Mouse (Mus musculus) forebrain, embryonic 14.5 days (tissue): ENCODE data around the gene Xpot. TPM values are rescaled to one million over a fixed set of nuclear protein-coding genes. Genes with fewer than 3 reads are reported as not detected.

Experiments
- ATAC-seq: fragments of 200-750 bp; cut with Nextera tagmentation; 2 replicates; pipeline ENCODE4 v1.8.0; 2017; ENCODE audit warnings: mild to moderate bottlenecking, moderate library complexity
- DNase-seq: peaks from one replicate; pipeline ENCODE4 v3.0.0-alpha.2; 2015; ENCODE audit warnings: low spot score
- H3K27ac ChIP-seq: fragments of 300-500 bp; sonication (generic); 2 replicates; pipeline ENCODE4 v1.5.1; 2014; ENCODE audit warnings: low read depth, mild to moderate bottlenecking, control low read depth, low read length, moderate library complexity
- H3K27me3 ChIP-seq: fragments of 300-500 bp; sonication (generic); replicated peaks from 2 replicates; pipeline ENCODE4 v1.6.1; 2014; ENCODE audit warnings: low read length, control low read depth, mixed read lengths; ENCODE audit not compliant: control insufficient read depth, insufficient read depth
- H3K36me3 ChIP-seq: fragments of 300-500 bp; sonication (generic); 2 replicates; pipeline ENCODE4 v1.6.1; 2014; ENCODE audit warnings: low read length, control low read depth; ENCODE audit not compliant: control insufficient read depth, insufficient read depth
- H3K4me1 ChIP-seq: fragments of 300-500 bp; sonication (generic); 2 replicates; pipeline ENCODE4 v1.6.1; 2014; ENCODE audit warnings: antibody characterized with exemption, low read length, control low read depth; ENCODE audit not compliant: control insufficient read depth, insufficient read depth
- H3K4me2 ChIP-seq: fragments of 300-500 bp; sonication (generic); 2 replicates; pipeline ENCODE4 v1.6.1; 2014; ENCODE audit warnings: mild to moderate bottlenecking, control low read depth, low read length
- H3K4me3 ChIP-seq: fragments of 300-500 bp; sonication (generic); 2 replicates; pipeline ENCODE4 v1.5.1; 2014; ENCODE audit warnings: low read depth, low read length, control low read depth
- H3K9ac ChIP-seq: fragments of 300-500 bp; sonication (generic); 2 replicates; pipeline ENCODE4 v1.6.1; 2014; ENCODE audit warnings: mild to moderate bottlenecking, low read length, control low read depth, moderate library complexity
- H3K9me3 ChIP-seq: fragments of 300-500 bp; sonication (generic); replicated peaks from 2 replicates; pipeline ENCODE4 v1.6.1; 2016; ENCODE audit warnings: low read length, control low read depth, mixed read lengths; ENCODE audit not compliant: control insufficient read depth
- WGBS: fragments of 180-500 bp; shearing (Covaris S2); extraction: QIAGEN DNeasy Blood & Tissue Kit; methylation state at CpG from one replicate; pipeline ENCODE4 v1.1.7; 2014; 5-methylcytosine and 5-hydroxymethylcytosine counted together
- polyA plus RNA-seq: library from polyadenylated mRNA; unstranded; fragments of >200 nt; fragmentation: Nextera tagmentation; extraction: Ambion mirVana; gene quantifications from 2 replicates; pipeline ENCODE4 v1.2.1, GENCODE M21; 2014

Xpot gene
- polyA plus RNA-seq, 1 experiment from 2014 or later = 29.5 TPM

GRCm38 (mm10) chr10:121576372-121576771, 49.8 kb downstream of the Xpot start:
- Histone ChIP-seq H3K27me3 (no peaks in the 10 kb centered on the region), H3K27ac (no peak overlapping the region), H3K9ac (no peak overlapping the region), H3K4me2 (no peak overlapping the region), H3K36me3 (peaks cover 55% of the 10 kb centered on the region), H3K4me3 (no peak overlapping the region), H3K4me1 (no peaks in the 10 kb centered on the region), H3K9me3 (no peaks in the 10 kb centered on the region)
- DNase-seq (no peak), ATAC-seq (no peak)
- WGBS = 90% methylated on average over 7 of the region's 9 CpGs

- no peak overlapping the region for H3K9ac ChIP-seq
- H3K36me3 ChIP-seq = peaks cover 54% of the 10 kb centered on the region
- 96% methylated on average over 22 of the region's 22 CpGs for WGBS
- H3K4me1 ChIP-seq = peaks cover 9% of the 10 kb centered on the region
- H3K9me3 ChIP-seq = no peaks in the 10 kb centered on the region
- ATAC-seq = no peak
- no peak overlapping the region for H3K4me2 ChIP-seq
- DNase-seq = no peak
- no peak overlapping the region for H3K27ac ChIP-seq
- no peaks in the 10 kb centered on the region for H3K27me3 ChIP-seq
- no peak overlapping the region for H3K4me3 ChIP-seq
Observed at GRCm38 (mm10) chr10:121571511-121572147, 54.5 kb downstream of the Xpot start.

- 98% methylated on average over 3 of the region's 3 CpGs for WGBS
- ATAC-seq = no peak
- H3K4me2 ChIP-seq = no peak overlapping the region
- H3K27me3 ChIP-seq = no peaks in the 10 kb centered on the region
- no peak overlapping the region for H3K9ac ChIP-seq
- no peak overlapping the region for H3K27ac ChIP-seq
- H3K9me3 ChIP-seq = no peaks in the 10 kb centered on the region
- DNase-seq = no peak
- H3K4me1 ChIP-seq = peaks cover 9% of the 10 kb centered on the region
- no peak overlapping the region for H3K4me3 ChIP-seq
- H3K36me3 ChIP-seq = peaks cover 50% of the 10 kb centered on the region
Observed at GRCm38 (mm10) chr10:121571031-121571430, 55.1 kb downstream of the Xpot start.

- Histone ChIP-seq H3K36me3 (peaks cover 49% of the 10 kb centered on the region), H3K4me3 (no peak overlapping the region), H3K27me3 (no peaks in the 10 kb centered on the region), H3K9me3 (no peaks in the 10 kb centered on the region), H3K27ac (peak overlapping the region; percentile 71; the same call in 1 of the 2 replicates), H3K4me1 (peaks cover 9% of the 10 kb centered on the region), H3K4me2 (0 out of 2 replicates have a peak overlapping the region, but pooled peaks have one; percentile 44), H3K9ac (no peak overlapping the region)
- WGBS = 53% methylated on average over 6 of the region's 6 CpGs
- ATAC-seq (0 out of 2 replicates have a peak, but pooled peaks have one; percentile 29), DNase-seq (no peak)
Observed at GRCm38 (mm10) chr10:121569796-121570195, 56.3 kb downstream of the Xpot start.

GRCm38 (mm10) chr10:121569001-121569589, 57.0 kb downstream of the Xpot start:
- Histone ChIP-seq H3K27me3 (no peaks in the 10 kb centered on the region), H3K4me1 (peaks cover 9% of the 10 kb centered on the region), H3K9ac (peak overlapping the region; percentile 45; the same call in 1 of the 2 replicates), H3K9me3 (no peaks in the 10 kb centered on the region), H3K36me3 (peaks cover 48% of the 10 kb centered on the region), H3K4me3 (0 out of 2 replicates have a peak overlapping the region, but pooled peaks have one; percentile 8), H3K4me2 (peak overlapping the region; percentile 44), H3K27ac (peak overlapping the region; percentile 71)
- WGBS = 5% methylated on average over 23 of the region's 23 CpGs
- DNase-seq (peak; percentile 53), ATAC-seq (peak; percentile 82)

GRCm38 (mm10) chr10:121568534-121568933, 57.6 kb downstream of the Xpot start:
- no peak overlapping the region; the same call in 1 of the 2 replicates for H3K9ac ChIP-seq
- no peak overlapping the region for H3K4me3 ChIP-seq

GRCm38 (mm10) chr10:121568026-121568425, 58.1 kb downstream of the Xpot start:
- 94% methylated on average over 10 of the region's 10 CpGs for WGBS
- no peak for ATAC-seq
- no peak overlapping the region for H3K9ac ChIP-seq
- no peak overlapping the region for H3K4me2 ChIP-seq
- H3K36me3 ChIP-seq = peaks cover 57% of the 10 kb centered on the region
- no peak for DNase-seq
- H3K9me3 ChIP-seq = no peaks in the 10 kb centered on the region
- H3K4me1 ChIP-seq = peaks cover 9% of the 10 kb centered on the region
- H3K27ac ChIP-seq = no peak overlapping the region
- H3K27me3 ChIP-seq = no peaks in the 10 kb centered on the region
- no peak overlapping the region for H3K4me3 ChIP-seq

More at GRCm38 (mm10) chr10:121568534-121568933, 57.6 kb downstream of the Xpot start:
- H3K27ac ChIP-seq = no peak overlapping the region
- H3K9me3 ChIP-seq = no peaks in the 10 kb centered on the region
- no peak for ATAC-seq
- 47% methylated on average over 7 of the region's 7 CpGs for WGBS
- H3K4me2 ChIP-seq = peak overlapping the region; percentile 44
- peaks cover 9% of the 10 kb centered on the region for H3K4me1 ChIP-seq
- peaks cover 53% of the 10 kb centered on the region for H3K36me3 ChIP-seq
- H3K27me3 ChIP-seq = no peaks in the 10 kb centered on the region
- DNase-seq = no peak

- Histone ChIP-seq H3K4me1 (peaks cover 8% of the 10 kb centered on the region), H3K27me3 (no peaks in the 10 kb centered on the region), H3K9me3 (no peaks in the 10 kb centered on the region), H3K36me3 (peaks cover 57% of the 10 kb centered on the region), H3K4me3 (no peak overlapping the region), H3K27ac (no peak overlapping the region), H3K9ac (no peak overlapping the region), H3K4me2 (no peak overlapping the region)
- ATAC-seq (no peak), DNase-seq (no peak)
- WGBS = 94% methylated on average over 8 of the region's 8 CpGs
Observed at GRCm38 (mm10) chr10:121564447-121564846, 61.7 kb downstream of the Xpot start.

- Histone ChIP-seq H3K4me1 (no peaks in the 10 kb centered on the region), H3K36me3 (peaks cover 83% of the 10 kb centered on the region), H3K4me2 (no peak overlapping the region), H3K27me3 (no peaks in the 10 kb centered on the region), H3K9me3 (no peaks in the 10 kb centered on the region), H3K9ac (no peak overlapping the region), H3K4me3 (no peak overlapping the region), H3K27ac (no peak overlapping the region)
- no peak for ATAC-seq
- WGBS = 77% methylated on average over 2 of the region's 2 CpGs
- DNase-seq = no peak
Observed at GRCm38 (mm10) chr10:121558231-121558630, 67.9 kb downstream of the Xpot start.
